Mouse (Mus musculus) liver, embryonic 11.5 days (tissue): ENCODE measurements at regions not wholly inside any gene's neighbourhood (a gene's known extent, or its start where the extent isn't known, plus 50 kb on each side); places are given as distances from the start of the nearest gene placed in this dataset.

ENCODE experiments used
- ATAC-seq: fragments of 200-750 bp; cut with Nextera tagmentation; replicated peaks from 2 replicates; pipeline ENCODE4 v1.8.0; 2017; ENCODE audit warnings: moderate number of reproducible peaks, mild to moderate bottlenecking, moderate TSS enrichment, moderate library complexity; ENCODE audit not compliant: low FRiP score
- DNase-seq: peaks from one replicate; pipeline ENCODE4 v3.0.0-alpha.2; 2017; ENCODE audit warnings: low spot score
- H3K27ac ChIP-seq: fragments of 300-500 bp; sonication (generic); 2 replicates; pipeline ENCODE4 v1.5.1; 2014; ENCODE audit warnings: mild to moderate bottlenecking, low read depth, low read length, control low read depth
- H3K27me3 ChIP-seq: fragments of 300-500 bp; sonication (generic); replicated peaks from 2 replicates; pipeline ENCODE4 v1.6.1; 2014; ENCODE audit warnings: low read length, mixed read lengths; ENCODE audit not compliant: control insufficient read depth, insufficient read depth
- H3K36me3 ChIP-seq: fragments of 300-500 bp; sonication (generic); 2 replicates; pipeline ENCODE4 v1.6.1; 2014; ENCODE audit warnings: mild to moderate bottlenecking, low read length, moderate library complexity, mixed read lengths; ENCODE audit not compliant: control insufficient read depth, insufficient read depth
- H3K4me1 ChIP-seq: fragments of 300-500 bp; sonication (generic); replicated peaks from 2 replicates; pipeline ENCODE4 v1.6.1; 2014; ENCODE audit warnings: low read length, mixed read lengths; ENCODE audit not compliant: control insufficient read depth, insufficient read depth
- H3K4me2 ChIP-seq: fragments of 300-500 bp; sonication (generic); 2 replicates; pipeline ENCODE4 v1.6.1; 2014; ENCODE audit warnings: mild to moderate bottlenecking, control low read depth, moderate library complexity
- H3K4me3 ChIP-seq: fragments of 300-500 bp; sonication (generic); 2 replicates; pipeline ENCODE4 v1.5.1; 2014; ENCODE audit warnings: low read depth, low read length, control low read depth
- H3K9ac ChIP-seq: fragments of 300-500 bp; sonication (generic); 2 replicates; pipeline ENCODE4 v1.6.1; 2014; ENCODE audit warnings: low read depth, low read length, control low read depth
- H3K9me3 ChIP-seq: fragments of 300-500 bp; sonication (generic); 2 replicates; pipeline ENCODE4 v1.6.1; 2016; ENCODE audit warnings: low read length, inconsistent platforms, mixed read lengths; ENCODE audit not compliant: control insufficient read depth
- WGBS: fragments of 180-500 bp; shearing (Covaris S2); extraction: QIAGEN DNeasy Blood & Tissue Kit; methylation state at CpG from one replicate; pipeline ENCODE4 v1.1.7; 2014; 5-methylcytosine and 5-hydroxymethylcytosine counted together

DNA sequence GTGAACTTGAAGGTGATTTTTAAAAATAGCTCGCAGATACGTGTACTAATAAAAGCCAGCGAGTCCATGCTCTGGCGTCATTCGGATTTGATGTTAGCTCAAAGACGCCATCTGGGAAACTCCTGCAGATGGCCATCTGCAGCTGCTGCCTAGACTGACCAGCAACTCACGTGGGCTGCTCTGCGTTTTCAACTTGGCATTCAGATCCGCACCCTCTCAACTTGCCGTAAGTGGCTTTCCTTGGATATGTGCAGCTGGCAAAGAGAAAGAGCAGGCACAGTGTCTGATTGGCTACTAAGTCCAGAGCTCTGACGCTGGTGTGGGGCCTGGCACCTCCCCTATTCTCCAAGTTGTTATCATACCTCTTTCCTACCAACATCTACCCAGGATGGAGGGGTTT, 77.6 kb upstream of the Ajap1 start:
- DNase-seq: no peak
- no peak overlapping the region for H3K27ac ChIP-seq
- no peak overlapping the region for H3K4me3 ChIP-seq
- H3K36me3 ChIP-seq: no peaks in the 10 kb centered on the region
- no peaks in the 10 kb centered on the region for H3K4me1 ChIP-seq
- H3K4me2 ChIP-seq: no peak overlapping the region
- no peaks in the 10 kb centered on the region for H3K9me3 ChIP-seq
- H3K9ac ChIP-seq: no peak overlapping the region
- ATAC-seq: no peak
- no peaks in the 10 kb centered on the region for H3K27me3 ChIP-seq
- WGBS: 77% methylated on average over 11 of the region's 11 CpGs

DNA sequence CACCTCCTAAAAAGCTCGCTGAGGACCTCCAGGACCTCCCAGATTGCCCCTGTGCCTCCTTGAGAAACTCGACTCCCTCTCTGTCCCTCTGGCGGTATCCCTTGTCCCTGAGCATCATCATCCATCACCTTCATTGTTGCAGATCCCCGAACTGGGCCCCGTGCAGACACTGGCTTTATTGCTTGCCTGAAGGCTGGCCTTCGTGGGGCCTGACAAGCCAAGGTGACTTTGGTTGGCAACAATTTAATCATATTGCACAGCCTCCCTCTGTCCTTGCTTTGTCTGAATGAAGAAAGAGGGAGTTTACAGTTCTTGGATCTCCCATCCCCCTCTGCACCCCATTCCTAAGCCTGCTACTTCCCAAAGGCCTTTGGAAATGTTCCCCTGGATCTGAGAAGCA, 78.3 kb upstream of the Ajap1 start:
- Histone ChIP-seq H3K4me3 (no peak overlapping the region), H3K9ac (no peak overlapping the region), H3K9me3 (no peaks in the 10 kb centered on the region), H3K4me1 (no peaks in the 10 kb centered on the region), H3K27ac (no peak overlapping the region), H3K27me3 (no peaks in the 10 kb centered on the region), H3K36me3 (no peaks in the 10 kb centered on the region), H3K4me2 (no peak overlapping the region)
- WGBS: 50% methylated on average over 6 of the region's 6 CpGs
- ATAC-seq (no peak), DNase-seq (no peak)

DNA sequence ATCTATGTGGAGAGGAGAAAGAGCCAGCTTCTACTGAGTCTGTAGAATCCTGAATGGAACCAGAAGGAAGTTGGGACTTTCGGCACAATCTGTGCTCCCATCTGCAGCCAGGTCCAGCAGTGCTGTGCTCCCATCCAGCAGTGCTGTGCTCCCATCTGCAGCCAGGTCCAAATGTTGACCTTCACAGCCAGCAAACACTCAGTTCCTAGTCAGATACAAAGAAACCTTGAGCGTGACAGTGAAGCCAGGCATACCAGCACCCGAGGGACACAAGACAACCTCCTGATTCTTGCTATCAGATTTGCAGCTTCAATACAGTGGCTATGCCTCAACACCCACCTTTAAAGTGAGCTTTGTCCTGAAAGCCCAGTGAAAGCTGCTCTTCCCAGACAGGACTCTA, 79.4 kb upstream of the Ajap1 start:
- Histone ChIP-seq H3K4me1 (no peaks in the 10 kb centered on the region), H3K9me3 (no peaks in the 10 kb centered on the region), H3K27ac (no peak overlapping the region), H3K27me3 (no peaks in the 10 kb centered on the region), H3K36me3 (no peaks in the 10 kb centered on the region), H3K4me3 (no peak overlapping the region), H3K9ac (no peak overlapping the region), H3K4me2 (no peak overlapping the region)
- DNase-seq (no peak), ATAC-seq (no peak)
- 84% methylated on average over 3 of the region's 3 CpGs for WGBS

DNA sequence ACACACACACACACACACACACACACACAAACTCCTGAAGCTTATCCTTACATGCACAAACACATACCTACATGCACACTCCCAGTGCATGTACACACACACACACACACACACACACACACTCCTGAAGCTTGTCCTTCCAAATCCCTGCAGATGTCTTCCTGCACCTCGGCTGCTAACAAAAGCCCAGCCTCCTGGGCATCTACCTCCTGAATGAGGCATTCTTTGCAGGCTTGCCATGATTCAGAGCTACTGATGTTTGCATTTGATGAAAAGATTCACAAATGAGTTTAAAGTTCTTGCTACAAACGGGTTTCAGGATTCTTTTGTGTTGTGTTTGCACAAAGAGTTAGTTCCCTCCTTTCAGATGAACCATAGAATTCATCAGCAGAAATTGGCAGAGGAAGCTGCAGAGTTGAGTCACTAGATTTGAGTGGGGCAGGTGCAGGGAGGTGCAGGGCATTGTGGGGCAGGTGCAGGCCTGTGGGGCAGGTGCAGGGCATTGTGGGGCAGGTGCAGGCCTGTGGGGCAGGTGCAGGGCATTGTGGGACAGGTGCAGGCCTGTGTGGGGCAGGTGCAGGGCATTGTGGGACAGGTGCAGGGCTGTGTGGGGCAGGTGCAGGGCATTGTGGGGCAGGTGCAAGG, 84.8 kb upstream of the Ajap1 start:
- DNase-seq (no peak), ATAC-seq (no peak)
- no peak overlapping the region for H3K9ac ChIP-seq
- no peak overlapping the region for H3K4me3 ChIP-seq
- no peaks in the 10 kb centered on the region for H3K9me3 ChIP-seq
- H3K27ac ChIP-seq: no peak overlapping the region
- H3K27me3 ChIP-seq: no peaks in the 10 kb centered on the region
- no peaks in the 10 kb centered on the region for H3K4me1 ChIP-seq
- 28% methylated on average over 2 of the region's 2 CpGs for WGBS
- H3K36me3 ChIP-seq: no peaks in the 10 kb centered on the region
- H3K4me2 ChIP-seq: no peak overlapping the region

DNA sequence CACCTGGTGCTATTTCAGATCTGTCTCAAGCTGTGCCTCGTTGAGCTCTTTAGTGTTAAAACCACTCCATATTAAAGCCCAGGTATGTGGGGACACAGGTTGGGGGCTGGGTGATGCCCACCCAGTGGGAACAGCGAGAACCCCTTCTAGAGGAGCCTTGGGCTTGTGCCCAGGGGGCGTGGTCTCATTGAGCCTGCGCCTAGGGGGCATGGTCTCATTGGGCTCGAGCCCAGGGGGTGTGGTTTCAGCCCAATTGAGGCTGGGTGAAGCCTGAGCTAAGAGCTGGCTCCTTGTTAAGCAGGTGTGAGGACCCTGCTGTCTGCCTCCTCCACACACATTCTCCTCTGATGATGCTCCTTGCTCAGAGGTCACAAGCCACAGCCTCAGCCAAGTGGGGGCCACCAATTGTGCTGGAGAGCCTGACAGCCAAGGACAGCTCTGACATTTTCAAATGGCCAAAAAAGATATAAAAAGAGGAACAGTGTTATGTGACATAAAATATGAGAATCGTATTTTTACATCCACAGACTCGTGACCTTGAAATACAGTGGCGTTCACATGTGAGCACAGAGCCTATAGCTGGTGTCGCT, 90.7 kb upstream of the Ajap1 start:
- H3K27ac ChIP-seq: no peak overlapping the region
- ATAC-seq (no peak), DNase-seq (no peak)
- H3K36me3 ChIP-seq: no peaks in the 10 kb centered on the region
- H3K9ac ChIP-seq: no peak overlapping the region
- H3K4me1 ChIP-seq: no peaks in the 10 kb centered on the region
- H3K4me3 ChIP-seq: no peak overlapping the region
- no peaks in the 10 kb centered on the region for H3K9me3 ChIP-seq
- no peak overlapping the region for H3K4me2 ChIP-seq
- 50% methylated on average over 9 of the region's 9 CpGs for WGBS
- H3K27me3 ChIP-seq: no peaks in the 10 kb centered on the region

DNA sequence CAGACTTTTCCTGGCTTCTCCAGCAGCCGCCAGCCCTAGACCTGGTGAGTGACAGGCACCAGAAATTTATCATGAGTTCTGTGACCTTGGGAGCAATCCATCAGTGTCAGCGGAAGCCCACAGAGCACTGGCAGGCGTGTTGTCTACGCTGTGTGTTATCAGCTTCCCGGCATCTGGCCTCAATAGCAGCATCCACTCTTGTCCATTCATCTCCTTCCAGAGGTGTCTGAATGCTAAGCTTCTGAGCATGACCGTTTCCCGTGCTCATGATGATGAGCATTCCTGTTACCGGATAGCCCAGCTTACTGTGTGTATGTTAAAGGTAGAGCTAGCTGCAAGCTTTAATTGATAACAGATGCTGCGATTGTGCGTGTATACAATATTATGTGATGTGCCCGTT, 110.7 kb upstream of the Ajap1 start:
- no peak overlapping the region for H3K4me2 ChIP-seq
- 59% methylated on average over 11 of the region's 11 CpGs for WGBS
- H3K4me1 ChIP-seq: no peaks in the 10 kb centered on the region
- no peaks in the 10 kb centered on the region for H3K9me3 ChIP-seq
- no peak overlapping the region for H3K9ac ChIP-seq
- ATAC-seq (no peak), DNase-seq (no peak)
- no peaks in the 10 kb centered on the region for H3K36me3 ChIP-seq
- no peaks in the 10 kb centered on the region for H3K27me3 ChIP-seq
- H3K27ac ChIP-seq: no peak overlapping the region
- H3K4me3 ChIP-seq: no peak overlapping the region

DNA sequence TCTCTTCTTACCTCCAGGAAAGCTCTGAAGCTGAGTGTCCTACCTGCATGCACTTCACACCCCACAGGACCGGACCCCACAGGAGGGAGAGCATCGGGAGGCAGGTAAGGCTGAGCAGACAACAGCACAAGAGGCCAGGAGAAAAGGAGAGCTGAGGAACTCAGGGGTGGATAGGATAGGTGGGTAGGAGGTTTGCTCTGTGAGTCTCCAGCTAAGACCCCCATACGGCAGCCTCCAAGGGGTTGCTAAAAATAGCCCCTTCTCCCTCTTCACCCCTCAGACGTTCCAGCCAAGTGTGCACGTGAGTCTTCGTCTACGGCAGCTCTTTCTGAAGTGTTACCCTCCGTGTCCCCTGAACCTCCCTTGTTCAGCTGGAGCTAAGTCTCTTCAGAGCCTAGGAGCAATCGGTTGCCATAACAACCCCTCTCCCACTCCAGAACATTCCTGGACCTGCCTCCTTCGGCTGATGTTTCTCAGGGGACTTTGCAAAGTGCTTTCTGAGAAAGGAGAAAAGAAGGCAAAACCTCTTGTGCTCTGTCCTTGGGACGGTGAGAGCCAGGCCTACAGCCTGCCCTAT, 117.3 kb upstream of the Ajap1 start:
- Histone ChIP-seq H3K4me1 (no peaks in the 10 kb centered on the region), H3K36me3 (no peaks in the 10 kb centered on the region), H3K9me3 (no peaks in the 10 kb centered on the region), H3K4me2 (no peak overlapping the region), H3K9ac (no peak overlapping the region), H3K4me3 (no peak overlapping the region), H3K27me3 (no peaks in the 10 kb centered on the region), H3K27ac (no peak overlapping the region)
- ATAC-seq (no peak), DNase-seq (no peak)
- WGBS: 82% methylated on average over 11 of the region's 11 CpGs

DNA sequence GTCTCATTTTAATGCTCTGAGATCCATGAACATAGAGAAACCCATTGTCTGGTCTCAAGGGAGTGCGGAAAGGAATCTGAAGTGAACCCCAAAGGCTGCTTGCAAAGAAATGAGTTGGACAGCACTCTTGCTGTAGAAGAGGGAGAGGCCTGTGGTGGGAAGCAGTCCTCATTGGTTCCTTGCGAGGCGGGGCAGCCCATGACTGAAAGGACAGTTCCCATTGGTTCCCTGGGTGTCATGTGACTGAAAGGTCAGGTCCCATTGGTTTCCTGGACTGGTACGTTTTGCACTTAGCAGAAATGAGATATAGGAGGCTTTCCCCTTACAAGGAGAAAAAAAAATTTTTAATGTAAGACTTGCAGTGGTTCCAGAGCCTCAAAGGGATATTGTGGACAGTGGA, 119.9 kb upstream of the Ajap1 start:
- H3K4me2 ChIP-seq: no peak overlapping the region
- no peak for DNase-seq
- no peaks in the 10 kb centered on the region for H3K4me1 ChIP-seq
- H3K36me3 ChIP-seq: no peaks in the 10 kb centered on the region
- no peaks in the 10 kb centered on the region for H3K27me3 ChIP-seq
- H3K9ac ChIP-seq: no peak overlapping the region
- H3K4me3 ChIP-seq: no peak overlapping the region
- WGBS: 85% methylated on average over 4 of the region's 4 CpGs
- no peaks in the 10 kb centered on the region for H3K9me3 ChIP-seq
- no peak for ATAC-seq
- no peak overlapping the region for H3K27ac ChIP-seq
